Mouse (Mus musculus) midbrain, embryonic 16.5 days (tissue): ENCODE measurements around the gene Gm20388. TPM values are rescaled to one million over a fixed set of nuclear protein-coding genes. Genes with fewer than 3 reads are reported as not detected.

ENCODE experiments used
- ATAC-seq: fragments of 200-750 bp; cut with Nextera tagmentation; 2 replicates; pipeline ENCODE4 v1.8.0; 2017; ENCODE audit warnings: moderate TSS enrichment
- H3K27ac ChIP-seq: fragments of 300-500 bp; sonication (generic); 2 replicates; pipeline ENCODE4 v1.5.1; 2014; ENCODE audit warnings: mild to moderate bottlenecking, low read length, mixed read lengths
- H3K27me3 ChIP-seq: fragments of 300-500 bp; sonication (generic); 2 replicates; pipeline ENCODE4 v1.6.1; 2014; ENCODE audit warnings: low read depth, low read length, mixed read lengths; ENCODE audit not compliant: control insufficient read depth, insufficient read depth
- H3K36me3 ChIP-seq: fragments of 300-500 bp; sonication (generic); 2 replicates; pipeline ENCODE4 v1.6.1; 2014; ENCODE audit warnings: mild to moderate bottlenecking, low read length, moderate library complexity, mixed read lengths; ENCODE audit not compliant: control insufficient read depth, insufficient read depth
- H3K4me1 ChIP-seq: fragments of 300-500 bp; sonication (generic); 2 replicates; pipeline ENCODE4 v1.6.1; 2014; ENCODE audit warnings: mild to moderate bottlenecking, low read length, mixed read lengths; ENCODE audit not compliant: control insufficient read depth, insufficient read depth
- H3K4me2 ChIP-seq: fragments of 300-500 bp; sonication (generic); 2 replicates; pipeline ENCODE4 v1.6.1; 2014; ENCODE audit warnings: mild to moderate bottlenecking, low read length, mixed read lengths
- H3K4me3 ChIP-seq: fragments of 300-500 bp; sonication (generic); 2 replicates; pipeline ENCODE4 v1.5.1; 2014; ENCODE audit warnings: low read depth, mild to moderate bottlenecking, low read length, moderate library complexity, mixed read lengths
- H3K9ac ChIP-seq: fragments of 300-500 bp; sonication (generic); 2 replicates; pipeline ENCODE4 v1.6.1; 2014; ENCODE audit warnings: low read depth, low read length, mixed read lengths
- H3K9me3 ChIP-seq: fragments of 300-500 bp; sonication (generic); replicated peaks from 2 replicates; pipeline ENCODE4 v1.6.1; 2014; ENCODE audit warnings: mild to moderate bottlenecking, low read length, mixed read lengths; ENCODE audit not compliant: control insufficient read depth, poor library complexity, severe bottlenecking
- WGBS: fragments of 180-500 bp; shearing (Covaris S2); extraction: QIAGEN DNeasy Blood & Tissue Kit; methylation state at CpG from one replicate; pipeline ENCODE4 v1.1.7; 2014; 5-methylcytosine and 5-hydroxymethylcytosine counted together
- polyA plus RNA-seq: library from polyadenylated mRNA; unstranded; fragments of >200 nt; fragmentation: Nextera tagmentation; extraction: Ambion mirVana; gene quantifications from 2 replicates; pipeline ENCODE4 v1.2.1, GENCODE M21; 2015

The Gm20388 gene
- polyA plus RNA-seq, 1 experiment from 2014 or later: 7.5 TPM

DNA sequence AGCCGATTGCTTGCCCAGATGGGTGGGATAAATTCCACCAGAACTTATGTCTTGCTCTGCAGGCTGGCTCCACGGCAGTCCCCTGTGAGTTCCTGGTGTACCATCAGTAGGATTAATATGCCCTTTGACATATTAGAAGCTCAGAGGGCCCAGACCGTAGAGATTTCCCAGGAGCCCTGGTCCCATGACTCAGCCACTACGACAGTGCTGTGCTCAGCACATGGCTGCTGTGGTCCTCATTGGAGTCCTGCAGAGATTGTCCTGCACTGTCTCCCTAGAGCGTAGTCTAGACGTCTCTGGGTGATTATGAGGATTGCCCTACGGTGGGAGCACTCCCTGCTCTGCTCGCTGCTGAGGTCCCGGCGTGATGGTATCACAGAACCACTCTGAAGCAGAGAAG, 4384.3 kb downstream of the Gm20388 start:
- H3K27ac ChIP-seq: no peak overlapping the region
- H3K27me3 ChIP-seq: no peaks in the 10 kb centered on the region
- no peak for ATAC-seq
- 0 out of 2 replicates have a peak overlapping the region, but pooled peaks have one; percentile 10 for H3K9ac ChIP-seq
- peaks cover 14% of the 10 kb centered on the region; the same call in 1 of the 2 replicates for H3K4me1 ChIP-seq
- H3K36me3 ChIP-seq: no peaks in the 10 kb centered on the region
- H3K4me2 ChIP-seq: no peak overlapping the region
- H3K9me3 ChIP-seq: no peaks in the 10 kb centered on the region
- WGBS: 75% methylated on average over 10 of the region's 10 CpGs
- H3K4me3 ChIP-seq: no peak overlapping the region

DNA sequence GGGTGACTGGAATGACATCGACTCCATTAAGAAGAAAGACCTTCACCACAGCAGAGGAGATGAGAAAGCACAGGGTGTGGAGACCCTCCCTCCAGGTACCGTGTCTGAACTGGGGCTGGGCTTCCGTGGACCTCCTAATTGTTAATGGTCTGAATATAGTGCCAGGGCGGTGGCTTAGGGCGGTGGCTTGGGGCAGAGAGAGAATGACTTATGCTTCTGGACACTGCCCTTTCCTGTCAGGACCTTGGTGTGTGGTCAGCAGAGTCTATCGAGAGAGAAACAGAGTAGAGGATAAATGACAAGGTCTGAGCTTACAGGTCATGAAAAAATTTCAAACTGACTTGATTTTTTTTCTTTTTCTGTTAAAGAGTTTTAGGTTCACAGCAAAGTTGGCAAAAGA, 4384.7 kb downstream of the Gm20388 start:
- Histone ChIP-seq H3K27me3 (no peaks in the 10 kb centered on the region), H3K4me3 (no peak overlapping the region), H3K9me3 (no peaks in the 10 kb centered on the region), H3K36me3 (no peaks in the 10 kb centered on the region), H3K9ac (no peak overlapping the region), H3K4me2 (no peak overlapping the region), H3K4me1 (peaks cover 14% of the 10 kb centered on the region; the same call in 1 of the 2 replicates), H3K27ac (no peak overlapping the region)
- WGBS: 89% methylated on average over 6 of the region's 6 CpGs
- no peak for ATAC-seq

DNA sequence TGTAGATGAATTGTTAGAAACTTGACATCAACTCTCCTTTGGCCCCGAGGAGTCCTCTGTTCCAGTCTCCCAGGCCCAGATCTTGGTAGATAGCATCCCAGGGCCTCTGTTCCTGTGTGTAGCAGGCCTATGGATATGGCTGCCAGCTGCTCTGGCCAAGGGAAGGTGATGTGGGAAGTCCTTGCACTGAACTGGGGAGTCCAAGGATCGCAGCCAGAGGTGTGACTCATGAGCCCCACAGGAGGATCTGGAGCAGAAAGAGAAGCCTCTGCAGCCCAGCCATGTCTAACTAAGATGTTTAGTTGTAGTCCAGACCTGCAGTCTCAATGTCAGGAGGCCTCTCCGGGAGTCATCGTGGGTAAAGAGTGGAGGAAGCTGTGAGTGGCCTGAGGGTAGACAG, 4390.9 kb downstream of the Gm20388 start:
- 95% methylated on average over 4 of the region's 4 CpGs for WGBS
- Histone ChIP-seq H3K36me3 (no peaks in the 10 kb centered on the region), H3K4me3 (no peak overlapping the region), H3K4me2 (no peak overlapping the region), H3K27ac (no peak overlapping the region), H3K9ac (no peak overlapping the region), H3K27me3 (no peaks in the 10 kb centered on the region), H3K4me1 (peaks cover 4% of the 10 kb centered on the region; the same call in 1 of the 2 replicates), H3K9me3 (no peaks in the 10 kb centered on the region)
- no peak for ATAC-seq

DNA sequence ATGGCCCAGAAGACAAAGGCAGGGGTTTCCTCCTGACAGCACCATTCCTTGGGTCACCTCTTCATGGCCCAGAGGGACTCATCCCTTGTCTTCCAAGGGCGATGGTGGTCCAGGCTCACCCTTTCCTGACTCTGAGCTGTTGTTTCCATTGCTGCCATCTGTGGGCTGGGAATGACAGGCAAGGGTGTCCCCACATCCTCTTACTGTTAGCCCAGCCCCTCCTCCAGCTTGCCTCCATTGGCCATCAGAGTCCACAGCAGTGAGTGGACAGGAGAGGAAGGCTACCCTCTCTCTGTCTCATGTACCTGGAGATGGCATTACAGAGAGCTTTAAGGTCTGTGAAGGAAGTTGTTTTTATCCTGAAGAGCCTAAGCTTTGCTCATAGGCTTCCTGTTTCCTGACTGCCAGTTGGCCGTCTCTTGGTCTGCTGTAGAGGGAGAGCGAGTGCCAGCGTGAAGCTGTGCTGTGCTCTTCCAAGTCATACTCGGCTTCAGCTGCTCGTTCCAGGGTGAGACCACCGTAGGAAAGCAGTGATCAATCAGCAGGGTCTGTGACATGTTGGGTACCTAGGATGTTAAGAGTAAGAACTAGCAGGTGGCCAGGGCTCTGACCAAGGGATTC, 4391.4 kb downstream of the Gm20388 start:
- Histone ChIP-seq H3K27me3 (no peaks in the 10 kb centered on the region), H3K4me1 (peaks cover 4% of the 10 kb centered on the region; the same call in 1 of the 2 replicates), H3K27ac (no peak overlapping the region), H3K9me3 (no peaks in the 10 kb centered on the region), H3K4me2 (no peak overlapping the region), H3K9ac (no peak overlapping the region), H3K36me3 (no peaks in the 10 kb centered on the region), H3K4me3 (no peak overlapping the region)
- ATAC-seq: no peak
- 90% methylated on average over 7 of the region's 7 CpGs for WGBS

DNA sequence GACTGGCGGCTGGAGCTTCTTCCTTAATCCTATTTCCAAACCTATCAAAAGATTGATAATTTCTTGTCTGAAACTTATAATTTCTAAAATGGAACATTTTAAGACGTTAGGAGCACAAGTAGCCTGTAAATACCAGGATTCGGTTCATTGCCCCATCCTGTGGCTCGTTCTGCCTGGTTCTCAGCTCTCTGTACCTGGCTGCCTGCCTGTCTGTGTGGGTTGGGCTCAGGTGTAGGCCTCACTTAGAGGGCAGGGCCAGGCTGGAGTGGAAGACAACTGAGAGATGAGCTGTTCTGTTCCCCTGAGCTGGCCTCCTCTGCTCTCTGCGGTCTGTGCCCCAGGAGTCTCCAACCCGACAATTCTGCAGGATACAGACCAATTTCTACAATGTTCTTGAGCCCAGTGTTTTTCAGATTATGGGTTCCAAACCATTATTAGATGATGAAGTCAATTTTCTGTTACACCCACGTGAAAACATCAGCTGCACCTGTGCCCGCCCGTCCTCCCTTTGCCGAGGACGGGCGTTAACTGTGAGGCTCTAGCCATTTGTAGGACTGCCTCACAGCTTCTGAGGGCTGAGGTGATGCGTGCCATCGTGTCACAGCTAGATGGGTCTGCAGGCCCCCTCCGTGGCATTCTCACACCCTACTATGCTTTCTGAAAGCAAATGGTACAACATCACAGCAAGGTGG, 4392.7 kb downstream of the Gm20388 start:
- Histone ChIP-seq H3K9me3 (no peaks in the 10 kb centered on the region), H3K4me2 (no peak overlapping the region), H3K27ac (no peak overlapping the region), H3K36me3 (no peaks in the 10 kb centered on the region), H3K4me3 (no peak overlapping the region), H3K27me3 (no peaks in the 10 kb centered on the region), H3K9ac (no peak overlapping the region), H3K4me1 (peaks cover 4% of the 10 kb centered on the region; the same call in 1 of the 2 replicates)
- WGBS: 91% methylated on average over 15 of the region's 15 CpGs
- no peak for ATAC-seq

DNA sequence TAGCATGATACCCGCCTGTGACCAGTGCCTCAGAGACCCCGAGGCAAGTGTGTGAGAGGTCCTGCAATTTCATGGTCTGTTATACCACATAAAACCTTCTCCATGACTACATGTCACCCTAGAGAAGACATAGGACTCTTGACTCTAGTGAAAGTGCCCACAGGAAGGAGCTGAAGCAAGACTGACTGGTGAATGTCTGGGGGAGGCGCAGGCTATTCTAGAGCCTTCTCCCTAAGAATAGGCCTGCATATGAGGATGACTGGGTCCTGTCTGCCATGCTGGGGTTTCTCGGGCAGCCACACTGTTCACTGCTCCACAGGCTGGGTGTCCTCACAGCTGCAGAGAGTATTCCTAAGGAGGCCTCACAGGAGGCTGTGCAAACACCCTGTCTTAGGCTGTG, 4393.5 kb downstream of the Gm20388 start:
- H3K27ac ChIP-seq: no peak overlapping the region
- no peaks in the 10 kb centered on the region for H3K36me3 ChIP-seq
- H3K27me3 ChIP-seq: no peaks in the 10 kb centered on the region
- H3K4me1 ChIP-seq: peaks cover 4% of the 10 kb centered on the region; the same call in 1 of the 2 replicates
- 82% methylated on average over 4 of the region's 4 CpGs for WGBS
- no peak overlapping the region for H3K4me2 ChIP-seq
- no peak overlapping the region for H3K9ac ChIP-seq
- no peaks in the 10 kb centered on the region for H3K9me3 ChIP-seq
- ATAC-seq: no peak
- H3K4me3 ChIP-seq: no peak overlapping the region

DNA sequence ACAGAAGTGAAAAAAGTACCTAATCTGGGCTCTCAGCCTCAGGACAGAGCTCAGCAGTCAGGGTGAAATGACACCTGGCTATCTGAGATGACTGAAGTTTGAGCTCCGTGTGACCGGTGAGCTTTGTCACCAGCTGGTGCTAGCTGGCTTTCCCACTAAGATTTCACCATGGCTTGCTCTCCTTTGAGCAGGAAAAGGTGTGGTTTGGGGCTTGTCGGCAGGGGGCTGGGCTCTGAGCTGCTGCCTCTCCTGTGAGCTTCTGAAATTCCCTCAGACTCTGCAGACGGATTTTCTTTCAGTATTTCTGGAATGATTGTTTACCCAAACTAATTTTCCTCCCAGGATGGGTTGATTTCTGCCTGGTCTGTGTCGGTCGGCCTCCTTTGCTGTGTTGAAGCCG, 4395.9 kb downstream of the Gm20388 start:
- Histone ChIP-seq H3K9me3 (no peaks in the 10 kb centered on the region), H3K9ac (no peak overlapping the region), H3K27me3 (no peaks in the 10 kb centered on the region), H3K27ac (no peak overlapping the region), H3K4me3 (no peak overlapping the region), H3K4me1 (peaks cover 4% of the 10 kb centered on the region; the same call in 1 of the 2 replicates), H3K36me3 (no peaks in the 10 kb centered on the region), H3K4me2 (no peak overlapping the region)
- WGBS: 64% methylated on average over 7 of the region's 7 CpGs
- ATAC-seq: no peak

DNA sequence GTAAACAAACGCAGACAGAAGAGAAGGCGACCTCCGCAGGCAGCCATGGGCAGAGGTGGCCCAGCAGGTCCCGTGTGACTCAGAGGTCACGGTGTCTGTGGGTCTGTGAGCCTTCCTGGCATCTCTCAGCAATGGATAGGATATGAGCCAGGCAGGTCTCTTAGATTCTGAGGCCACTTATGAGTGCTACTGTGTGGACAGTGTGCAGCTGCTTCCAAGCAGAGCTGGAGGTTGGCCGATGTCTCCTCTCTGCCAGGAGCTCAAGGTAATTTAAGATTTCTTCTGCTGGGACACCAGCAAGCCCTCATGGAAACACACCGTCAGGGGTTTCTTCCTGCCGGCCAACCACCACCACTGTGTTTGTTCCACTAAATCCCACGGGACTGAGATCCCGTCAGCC, 4397.1 kb downstream of the Gm20388 start:
- Histone ChIP-seq H3K4me2 (no peak overlapping the region), H3K27ac (no peak overlapping the region), H3K9ac (no peak overlapping the region), H3K4me1 (peaks cover 4% of the 10 kb centered on the region; the same call in 1 of the 2 replicates), H3K27me3 (no peaks in the 10 kb centered on the region), H3K9me3 (no peaks in the 10 kb centered on the region), H3K4me3 (no peak overlapping the region), H3K36me3 (no peaks in the 10 kb centered on the region)
- no peak for ATAC-seq
- 92% methylated on average over 10 of the region's 10 CpGs for WGBS

DNA sequence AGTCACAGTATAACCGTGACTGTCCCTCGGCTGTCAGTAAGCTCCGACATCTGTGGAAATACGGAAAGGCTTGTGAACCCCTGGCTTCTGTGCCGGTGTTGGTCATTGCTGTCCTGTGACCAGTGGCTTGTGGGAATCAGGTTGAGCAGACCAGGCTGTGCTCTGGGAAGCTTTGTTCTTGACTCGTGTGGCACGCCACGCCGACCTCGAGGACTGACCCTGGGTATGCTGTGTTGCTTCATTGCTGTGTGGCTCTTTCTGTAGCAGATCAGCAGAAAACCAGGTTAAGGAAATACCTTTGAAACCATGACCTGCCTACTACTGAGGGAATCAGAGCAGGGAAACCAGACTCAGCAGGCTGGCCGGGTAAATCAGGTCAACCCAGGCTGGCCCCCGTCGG, 4399.9 kb downstream of the Gm20388 start:
- H3K9me3 ChIP-seq: no peaks in the 10 kb centered on the region
- H3K9ac ChIP-seq: no peak overlapping the region
- H3K27ac ChIP-seq: no peak overlapping the region
- H3K27me3 ChIP-seq: no peaks in the 10 kb centered on the region
- 84% methylated on average over 13 of the region's 13 CpGs for WGBS
- no peak overlapping the region for H3K4me2 ChIP-seq
- ATAC-seq: no peak
- no peak overlapping the region for H3K4me3 ChIP-seq
- peaks cover 11% of the 10 kb centered on the region for H3K4me1 ChIP-seq
- H3K36me3 ChIP-seq: no peaks in the 10 kb centered on the region
